Mouse (Mus musculus) myocyte (in vitro differentiated cells): ENCODE results near the gene 6330409D20Rik. TPM values are rescaled to one million over a fixed set of nuclear protein-coding genes. Genes with fewer than 3 reads are reported as not detected.

Experiments
- H3K27me3 ChIP-seq: one replicate; pipeline ENCODE4 v1.6.1; 2011; ENCODE audit not compliant: control insufficient read depth, insufficient read depth, insufficient read length
- H3K36me3 ChIP-seq: one replicate; pipeline ENCODE4 v1.6.1; 2011; ENCODE audit not compliant: control insufficient read depth, insufficient read depth
- H3K4me2 ChIP-seq: one replicate; pipeline ENCODE4 v1.6.1; 2011; ENCODE audit warnings: low read depth, control low read depth
- H3K4me3 ChIP-seq: one replicate; pipeline ENCODE4 v1.5.1; 2011; ENCODE audit warnings: mild to moderate bottlenecking, control low read depth, moderate library complexity
- H3K79me2 ChIP-seq: one replicate; pipeline ENCODE4 v1.6.1; 2011; ENCODE audit not compliant: control insufficient read depth, insufficient read depth
- H3ac ChIP-seq: one replicate; pipeline ENCODE4 v1.6.1; 2011; ENCODE audit not compliant: control insufficient read depth, insufficient read length
- CEBPB ChIP-seq: IDR thresholded peaks from 2 replicates; pipeline ENCODE4 v1.6.1; 2011; ENCODE audit warnings: mild to moderate bottlenecking, moderate library complexity; ENCODE audit not compliant: poor library complexity, insufficient read depth, severe bottlenecking
- E2F4 ChIP-seq: IDR thresholded peaks from one replicate; pipeline ENCODE4 v1.6.1; 2011; ENCODE audit warnings: mild to moderate bottlenecking, control low read depth, moderate library complexity; ENCODE audit not compliant: insufficient read depth
- MAX ChIP-seq: IDR thresholded peaks from one replicate; pipeline ENCODE4 v1.6.1; 2011; ENCODE audit warnings: low read depth, mild to moderate bottlenecking, control low read depth
- MYOD1 ChIP-seq, 3 experiments: IDR thresholded peaks; one replicate each; pipeline ENCODE4 v1.6.1; 2011; ENCODE audit warnings: control low read depth in 2 of 3, low read depth in 2 of 3, mild to moderate bottlenecking in 2 of 3, moderate library complexity in 1 of 3; ENCODE audit not compliant: insufficient read length in 2 of 3, control insufficient read depth in 1 of 3
- MYOG ChIP-seq, 3 experiments: IDR thresholded peaks; one replicate each; pipeline ENCODE4 v1.6.1; 2011; ENCODE audit warnings: control low read depth in 2 of 3, low read depth in 2 of 3, mild to moderate bottlenecking in 2 of 3; ENCODE audit not compliant: insufficient read length in 2 of 3, control insufficient read depth in 1 of 3, insufficient read depth in 1 of 3
- POLR2A ChIP-seq: IDR thresholded peaks from one replicate; pipeline ENCODE4 v1.6.1; 2011; ENCODE audit warnings: low read depth, mild to moderate bottlenecking, control low read depth, moderate library complexity; ENCODE audit not compliant: insufficient read length
- POLR2AphosphoS2 ChIP-seq: IDR thresholded peaks from one replicate; pipeline ENCODE4 v1.6.1; 2011; ENCODE audit warnings: low read depth, control low read depth; ENCODE audit not compliant: insufficient read length
- REST ChIP-seq: IDR thresholded peaks from one replicate; pipeline ENCODE4 v1.6.1; 2011; ENCODE audit warnings: mild to moderate bottlenecking, control low read depth, moderate library complexity; ENCODE audit not compliant: insufficient read depth, insufficient read length
- SRF ChIP-seq: IDR thresholded peaks from one replicate; pipeline ENCODE4 v1.6.1; 2011; ENCODE audit warnings: low read depth; ENCODE audit not compliant: control insufficient read depth, insufficient read length
- TCF12 ChIP-seq: IDR thresholded peaks from one replicate; pipeline ENCODE4 v1.6.1; 2011; ENCODE audit warnings: mild to moderate bottlenecking, control low read depth; ENCODE audit not compliant: poor library complexity, insufficient read depth, severe bottlenecking
- TCF3 ChIP-seq: IDR thresholded peaks from one replicate; pipeline ENCODE4 v1.6.1; 2011; ENCODE audit warnings: low read depth, control low read depth; ENCODE audit not compliant: insufficient read length
- USF1 ChIP-seq: IDR thresholded peaks from one replicate; pipeline ENCODE4 v1.6.1; 2011; ENCODE audit warnings: low read depth, mild to moderate bottlenecking, control low read depth, moderate library complexity
- polyA plus RNA-seq: library from polyadenylated mRNA; unstranded; fragments of >200 nt; fragmentation: generic; extraction: Trizol; gene quantifications from one replicate; pipeline ENCODE4 v1.2.1, GENCODE M21; 2012; ENCODE audit warnings: missing spikeins

6330409D20Rik gene
- polyA plus RNA-seq, 1 experiment: not detected

GRCm38 (mm10) chr2:32734480-32734879 is 6.3 kb downstream of the 6330409D20Rik start:
- no peak overlapping the region for H3K4me3 ChIP-seq
- H3K36me3 ChIP-seq: no peaks in the 10 kb centered on the region
- TF ChIP-seq USF1 (no peak), E2F4 (no peak), CEBPB (no peak), SRF (no peak), MAX (no peak), POLR2AphosphoS2 (no peak), TCF12 (no peak), MYOD1 (IDR thresholded peaks at IDR 0.05; ENCODE audit: control insufficient read depth in 1 of 3, insufficient read length in 2 of 3, low read depth in 2 of 3) (no peak), TCF3 (no peak), POLR2A (no peak), MYOG (IDR thresholded peaks at IDR 0.05; ENCODE audit: control insufficient read depth in 1 of 3, insufficient read depth in 1 of 3, insufficient read length in 2 of 3, low read depth in 2 of 3) (no peak), REST (no peak)
- H3K79me2 ChIP-seq: no peaks in the 10 kb centered on the region
- no peaks in the 10 kb centered on the region for H3K27me3 ChIP-seq
- no peak overlapping the region for H3ac ChIP-seq
- no peak overlapping the region for H3K4me2 ChIP-seq

GRCm38 (mm10) chr2:32732695-32733094 is 8.1 kb downstream of the 6330409D20Rik start:
- no peak overlapping the region for H3ac ChIP-seq
- no peak for TF ChIP-seq TCF12
- no peak for TF ChIP-seq POLR2A
- no peak for TF ChIP-seq MAX
- TF ChIP-seq POLR2AphosphoS2: no peak
- TF ChIP-seq MYOG (IDR thresholded peaks at IDR 0.05; ENCODE audit: control insufficient read depth in 1 of 3, insufficient read depth in 1 of 3, insufficient read length in 2 of 3, low read depth in 2 of 3): no peak
- no peak for TF ChIP-seq TCF3
- TF ChIP-seq MYOD1 (IDR thresholded peaks at IDR 0.05; ENCODE audit: control insufficient read depth in 1 of 3, insufficient read length in 2 of 3, low read depth in 2 of 3): no peak
- no peak for TF ChIP-seq SRF
- no peak for TF ChIP-seq CEBPB
- H3K27me3 ChIP-seq: no peaks in the 10 kb centered on the region
- H3K36me3 ChIP-seq: no peaks in the 10 kb centered on the region
- no peaks in the 10 kb centered on the region for H3K79me2 ChIP-seq
- H3K4me3 ChIP-seq: no peak overlapping the region
- no peak overlapping the region for H3K4me2 ChIP-seq

- no peak overlapping the region for H3ac ChIP-seq
- no peak overlapping the region for H3K4me3 ChIP-seq
These were observed 8.9 kb downstream of the 6330409D20Rik start for GRCm38 (mm10) chr2:32731911-32732310.

GRCm38 (mm10) chr2:32730854-32731253 is 10.0 kb downstream of the 6330409D20Rik start:
- Histone ChIP-seq H3K36me3 (no peaks in the 10 kb centered on the region), H3K4me3 (no peak overlapping the region), H3K4me2 (no peak overlapping the region), H3ac (no peak overlapping the region), H3K27me3 (no peaks in the 10 kb centered on the region), H3K79me2 (no peaks in the 10 kb centered on the region)
- TF ChIP-seq E2F4 (no peak), CEBPB (no peak), POLR2A (no peak), REST (no peak), MYOD1 (IDR thresholded peaks at IDR 0.05; ENCODE audit: control insufficient read depth in 1 of 3, insufficient read length in 2 of 3, low read depth in 2 of 3) (no peak), USF1 (no peak), TCF12 (no peak), TCF3 (no peak), MYOG (IDR thresholded peaks at IDR 0.05; ENCODE audit: control insufficient read depth in 1 of 3, insufficient read depth in 1 of 3, insufficient read length in 2 of 3, low read depth in 2 of 3) (no peak), SRF (no peak), MAX (no peak)

More at GRCm38 (mm10) chr2:32731911-32732310, 8.9 kb downstream of the 6330409D20Rik start:
- H3K79me2 ChIP-seq: no peaks in the 10 kb centered on the region
- TF ChIP-seq CEBPB (no peak), TCF3 (no peak), SRF (no peak), POLR2A (no peak), MYOG (IDR thresholded peaks at IDR 0.05; ENCODE audit: control insufficient read depth in 1 of 3, insufficient read depth in 1 of 3, insufficient read length in 2 of 3, low read depth in 2 of 3) (no peak), USF1 (no peak), POLR2AphosphoS2 (no peak), MAX (no peak)
- H3K27me3 ChIP-seq: no peaks in the 10 kb centered on the region
- no peak overlapping the region for H3K4me2 ChIP-seq
- no peaks in the 10 kb centered on the region for H3K36me3 ChIP-seq

- no peak for TF ChIP-seq E2F4
- TF ChIP-seq USF1: no peak
- no peak for TF ChIP-seq REST
- no peak for TF ChIP-seq MYOG (IDR thresholded peaks at IDR 0.05; ENCODE audit: control insufficient read depth in 1 of 3, insufficient read depth in 1 of 3, insufficient read length in 2 of 3, low read depth in 2 of 3)
- no peak for TF ChIP-seq TCF12
- TF ChIP-seq CEBPB: no peak
- TF ChIP-seq MYOD1 (IDR thresholded peaks at IDR 0.05; ENCODE audit: control insufficient read depth in 1 of 3, insufficient read length in 2 of 3, low read depth in 2 of 3): no peak
- TF ChIP-seq MAX: no peak
- TF ChIP-seq TCF3: no peak
- no peak for TF ChIP-seq POLR2A
- TF ChIP-seq SRF: no peak
- Histone ChIP-seq H3K4me2 (no peak overlapping the region), H3ac (no peak overlapping the region)
These were observed 11.3 kb downstream of the 6330409D20Rik start for GRCm38 (mm10) chr2:32729547-32729946.

More at GRCm38 (mm10) chr2:32729547-32729946, 11.3 kb downstream of the 6330409D20Rik start:
- no peaks in the 10 kb centered on the region for H3K79me2 ChIP-seq
- H3K36me3 ChIP-seq: no peaks in the 10 kb centered on the region
- no peak overlapping the region for H3K4me3 ChIP-seq
- H3K27me3 ChIP-seq: no peaks in the 10 kb centered on the region
